Mouse (Mus musculus) heart, adult 18-20 months (tissue): ENCODE results near the gene Tmem212. TPM values are rescaled to one million over a fixed set of nuclear protein-coding genes. Genes with fewer than 3 reads are reported as not detected.
"Not testable (repeated sequence)": the region's sequence is repeated elsewhere in the genome, so short reads cannot be mapped to it uniquely, and the experiment has no call there.

Experiments used
- DNase-seq, 2 experiments: peaks; one replicate each; pipeline ENCODE4 v3.0.0; 2021 to 2022; ENCODE audit warnings: mixed read lengths in 1 of 2
- long read RNA-seq, 2 experiments: library from polyadenylated mRNA; stranded (forward); transcript quantifications; one replicate each; pipeline ENCODE4 v2.0.0; 2021
- total RNA-seq, 2 experiments: library from RNA; stranded (reverse); gene quantifications; 2 replicates each; pipeline ENCODE4 v1.2.3; 2021

Tmem212 gene
- under 1 TPM in 1 of 2 experiments, not detected in 1; 0.85 TPM for total RNA-seq
- long read RNA-seq, experiment 1 = 0 reads
- long read RNA-seq, experiment 2, partial matches to known transcripts = 0 of 1 reads
- long read RNA-seq, experiment 2, other reads (novel, unspliced or antisense) = 0 of 1 reads

- DNase-seq = no peak
These were observed at the start of gene Tmem212 for GRCm38 (mm10) chr3:27896318-27896892. Tmem212 (minus strand) TSS chr3:27896368.

- DNase-seq = not testable (repeated sequence)
These were observed 49.2 kb upstream of the Tmem212 start for GRCm38 (mm10) chr3:27945397-27945796.

GRCm38 (mm10) chr3:27942991-27943390 lies 46.8 kb upstream of the Tmem212 start:
- DNase-seq = peak; percentile 81 to 84

- DNase-seq = peak in 1 of 2 experiments; percentile 11
These were observed 45.5 kb upstream of the Tmem212 start for GRCm38 (mm10) chr3:27941634-27942033.

- DNase-seq = peak; percentile 93 to 95
These were observed 42.5 kb upstream of the Tmem212 start, which contains the start of gene Pld1 for GRCm38 (mm10) chr3:27938381-27939323. Pld1 (plus strand) TSS chr3:27938695.

- DNase-seq = peak; percentile 55 to 60
These were observed 41.3 kb upstream of the Tmem212 start for GRCm38 (mm10) chr3:27937144-27938110.

- no peak for DNase-seq
These were observed 40.6 kb upstream of the Tmem212 start for GRCm38 (mm10) chr3:27936731-27937130.

GRCm38 (mm10) chr3:27935644-27936043 lies 39.5 kb upstream of the Tmem212 start:
- no peak for DNase-seq

- DNase-seq = no peak
These were observed 36.2 kb upstream of the Tmem212 start for GRCm38 (mm10) chr3:27932391-27932790.

GRCm38 (mm10) chr3:27929219-27929618 lies 33.1 kb upstream of the Tmem212 start:
- no peak for DNase-seq

GRCm38 (mm10) chr3:27924037-27924436 lies 27.9 kb upstream of the Tmem212 start:
- no peak for DNase-seq

GRCm38 (mm10) chr3:27921268-27922020 lies 25.3 kb upstream of the Tmem212 start:
- no peak for DNase-seq

- no peak for DNase-seq
These were observed 22.7 kb upstream of the Tmem212 start for GRCm38 (mm10) chr3:27918656-27919436.

GRCm38 (mm10) chr3:27909016-27909415 lies 12.8 kb upstream of the Tmem212 start:
- DNase-seq = no peak

- no peak for DNase-seq
These were observed 12.1 kb upstream of the Tmem212 start for GRCm38 (mm10) chr3:27908316-27908715.

GRCm38 (mm10) chr3:27907301-27907700 lies 11.1 kb upstream of the Tmem212 start:
- no peak for DNase-seq

GRCm38 (mm10) chr3:27906647-27907209 lies 10.6 kb upstream of the Tmem212 start:
- no peak for DNase-seq

- DNase-seq = peak; percentile 65 to 79
These were observed 8.6 kb upstream of the Tmem212 start for GRCm38 (mm10) chr3:27904659-27905330.

GRCm38 (mm10) chr3:27901846-27902245 lies 5.7 kb upstream of the Tmem212 start:
- no peak for DNase-seq
